ENCODE assay signal across 17 mouse cellular contexts in genomic region chr1:188997921-188998320, GRCm38 (mm10).
"Had no signal": no experiment of that assay in that cellular context is flagged by ENCODE, and none has a peak within 500 bp of the region (broad histone marks: within the 10 kb centered on the region; RNA-seq: fewer than 3 reads in every experiment).

No protein-coding gene starts in this region.

- H3K27ac ChIP-seq: liver, embryonic 15.5 days; lung, embryonic 15.5 days; macrophage; midbrain, embryonic 13.5 days; midbrain, embryonic 15.5 days; neural tube, embryonic 12.5 days had no signal

- H3K4me3 ChIP-seq: liver, embryonic 15.5 days; lung, embryonic 15.5 days; megakaryocyte, embryonic 14.5 days; midbrain, embryonic 13.5 days; midbrain, embryonic 15.5 days; neural tube, embryonic 12.5 days had no signal

- H3K4me1 ChIP-seq: liver, embryonic 15.5 days; lung, embryonic 15.5 days; megakaryocyte, embryonic 14.5 days; midbrain, embryonic 13.5 days; midbrain, embryonic 15.5 days; neural tube, embryonic 12.5 days had no signal

- ATAC-seq: liver, postnatal 0 days; lung, postnatal 0 days; midbrain, embryonic 13.5 days; midbrain, embryonic 15.5 days had no signal

- H3K27me3 ChIP-seq: liver, embryonic 15.5 days; lung, embryonic 15.5 days; megakaryocyte, embryonic 14.5 days; midbrain, embryonic 13.5 days; midbrain, embryonic 15.5 days; neural tube, embryonic 12.5 days had no signal

- H3K4me2 ChIP-seq: liver, embryonic 15.5 days; lung, embryonic 15.5 days; midbrain, embryonic 11.5 days; midbrain, embryonic 13.5 days; midbrain, embryonic 15.5 days; neural tube, embryonic 12.5 days had no signal

- H3K9me3 ChIP-seq: liver, embryonic 15.5 days; lung, embryonic 15.5 days; megakaryocyte, embryonic 14.5 days; midbrain, embryonic 13.5 days; midbrain, embryonic 15.5 days; neural tube, embryonic 12.5 days had no signal

- H3K9ac ChIP-seq: liver, embryonic 15.5 days; liver, postnatal 0 days; lung, embryonic 15.5 days; midbrain, embryonic 13.5 days; midbrain, embryonic 15.5 days; neural tube, embryonic 12.5 days had no signal

- DNase-seq: liver, postnatal 0 days; lung, adult 2 months; lung, postnatal 14 days; lung, postnatal 36 days; right cerebral cortex, postnatal 14 days; thymus, adult 2 months; thymus, postnatal 25 days; thymus, postnatal 4 days had no signal
